Mouse (Mus musculus) heart, postnatal 0 days (tissue): ENCODE results near the gene Crhr1.

Experiments used
- CTCF ChIP-seq: IDR thresholded peaks from 2 replicates; pipeline ENCODE4 v1.5.1; 2016; ENCODE audit warnings: antibody characterized with exemption, control low read depth, low read depth
- EP300 ChIP-seq: IDR thresholded peaks from 2 replicates; pipeline ENCODE4 v1.6.1; 2016; ENCODE audit warnings: antibody characterized with exemption, low read depth

DNA sequence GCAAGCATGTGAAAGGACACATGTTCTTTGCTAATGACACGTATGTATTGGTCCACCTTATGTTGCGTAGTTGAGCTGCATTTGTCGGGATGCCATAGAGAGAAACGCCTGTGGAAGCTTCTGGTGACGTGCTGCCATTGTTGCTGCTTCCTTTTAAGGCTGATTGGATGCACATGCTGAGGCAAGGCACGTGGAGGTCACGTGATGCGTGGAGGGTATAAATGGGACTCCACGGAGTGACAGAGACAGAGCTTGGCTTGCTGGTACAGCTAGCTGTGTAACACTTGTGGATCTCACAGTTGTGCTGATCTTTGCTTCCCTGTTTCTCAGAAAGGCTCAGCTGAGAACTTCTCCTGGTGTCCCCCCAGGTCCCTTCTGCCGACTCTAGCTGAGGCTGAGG, 9.2 kb upstream of the Crhr1 start:
- no peak for TF ChIP-seq CTCF
- TF ChIP-seq EP300 = no peak
